Mouse (Mus musculus): ENCODE measurements around the gene Sox6.

Gene Sox6

DNA sequence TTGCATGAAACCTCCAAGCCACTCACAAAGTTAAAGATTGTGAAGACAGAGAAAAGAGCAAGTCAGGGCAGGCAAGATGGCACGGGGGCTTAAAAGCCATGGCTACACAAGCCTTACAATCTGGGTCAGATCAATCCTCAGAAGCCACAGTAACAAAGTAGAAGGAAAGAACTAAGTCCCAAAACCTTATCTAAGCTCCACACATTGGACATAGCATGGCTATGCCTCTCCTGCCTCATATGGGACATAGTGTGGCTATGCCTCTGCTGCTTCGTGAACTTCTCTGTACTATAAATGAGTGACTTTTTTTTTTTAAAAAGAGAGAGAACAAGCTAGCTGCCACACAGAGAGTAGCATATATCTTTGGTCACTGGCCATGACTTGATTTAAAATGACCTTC, 471.8 kb downstream of the Sox6 start:
- in situ Hi-C loops (cut with MboI, MseI): no loop called here

DNA sequence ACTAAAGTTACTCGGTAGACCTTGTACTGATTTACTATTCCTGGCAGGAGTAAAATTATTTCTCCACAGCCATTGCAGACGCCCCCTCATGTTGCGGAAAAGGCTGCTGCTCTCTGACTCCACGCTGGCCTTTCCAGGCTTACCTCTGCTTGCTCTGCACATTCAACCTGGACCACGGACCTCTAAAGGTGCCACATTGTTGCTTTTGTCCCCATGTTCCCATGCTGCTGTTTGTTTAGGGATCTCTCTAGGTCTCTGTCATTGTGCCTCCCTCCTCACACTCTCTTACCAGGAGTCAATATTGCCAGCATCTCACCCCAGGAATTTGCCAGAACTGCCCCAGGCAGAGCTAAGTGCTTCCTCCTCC, 473.6 kb downstream of the Sox6 start:
- in situ Hi-C loops (cut with MboI, MseI): no loop called here

DNA sequence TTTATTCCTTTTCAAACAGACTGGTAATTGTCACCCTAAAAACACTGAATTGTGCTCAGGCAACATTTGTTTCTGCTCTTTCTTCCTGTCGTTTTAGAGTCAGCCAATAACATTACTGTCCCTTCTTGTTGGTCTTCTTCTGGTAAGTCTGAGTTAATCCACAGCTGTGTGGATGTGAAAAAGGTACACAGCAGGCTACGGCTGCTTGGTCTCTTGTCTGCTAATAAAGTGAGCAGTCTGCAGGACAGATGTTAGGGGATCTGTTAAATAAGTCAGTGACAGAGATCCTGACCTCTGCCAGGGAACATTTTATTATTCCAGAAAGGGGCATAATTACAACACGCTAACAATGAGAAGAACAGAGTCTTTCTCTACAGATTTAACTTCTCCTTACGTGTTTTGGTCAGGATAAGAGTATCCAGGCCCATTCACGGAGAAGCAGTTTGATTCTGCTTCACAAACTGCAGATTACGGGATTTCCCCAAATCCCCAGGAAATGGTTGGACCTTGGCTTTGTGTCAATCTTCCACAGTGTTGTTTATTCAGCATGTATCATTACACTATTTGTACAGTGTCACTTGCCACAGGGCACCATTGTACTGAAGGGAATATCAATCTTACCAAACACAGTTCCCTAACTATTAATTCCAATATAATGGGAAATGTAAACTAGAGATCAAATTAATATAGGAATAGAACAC, 474.1 kb downstream of the Sox6 start:
- in situ Hi-C loops (cut with MboI, MseI): no loop called here

DNA sequence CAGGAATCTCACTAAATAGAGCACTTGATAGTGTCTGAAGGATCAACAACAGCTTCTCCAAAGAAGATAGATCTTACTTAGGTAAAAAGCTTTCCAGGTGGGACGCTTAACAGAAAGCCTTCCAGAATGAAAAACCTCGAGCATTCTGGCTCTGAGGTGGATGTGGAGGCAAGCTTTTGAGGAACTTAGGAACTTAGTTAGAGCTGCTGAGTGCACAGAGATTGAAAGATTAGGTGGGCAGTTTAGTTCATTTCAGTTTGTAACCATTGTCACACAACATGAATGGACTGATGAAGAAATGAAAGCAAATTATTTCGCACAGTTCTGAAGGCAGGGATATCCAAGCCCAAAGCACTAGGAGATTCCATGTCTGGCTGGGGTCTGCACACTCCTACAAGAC, 481.9 kb downstream of the Sox6 start:
- in situ Hi-C loops (cut with MboI, MseI): no loop called here

DNA sequence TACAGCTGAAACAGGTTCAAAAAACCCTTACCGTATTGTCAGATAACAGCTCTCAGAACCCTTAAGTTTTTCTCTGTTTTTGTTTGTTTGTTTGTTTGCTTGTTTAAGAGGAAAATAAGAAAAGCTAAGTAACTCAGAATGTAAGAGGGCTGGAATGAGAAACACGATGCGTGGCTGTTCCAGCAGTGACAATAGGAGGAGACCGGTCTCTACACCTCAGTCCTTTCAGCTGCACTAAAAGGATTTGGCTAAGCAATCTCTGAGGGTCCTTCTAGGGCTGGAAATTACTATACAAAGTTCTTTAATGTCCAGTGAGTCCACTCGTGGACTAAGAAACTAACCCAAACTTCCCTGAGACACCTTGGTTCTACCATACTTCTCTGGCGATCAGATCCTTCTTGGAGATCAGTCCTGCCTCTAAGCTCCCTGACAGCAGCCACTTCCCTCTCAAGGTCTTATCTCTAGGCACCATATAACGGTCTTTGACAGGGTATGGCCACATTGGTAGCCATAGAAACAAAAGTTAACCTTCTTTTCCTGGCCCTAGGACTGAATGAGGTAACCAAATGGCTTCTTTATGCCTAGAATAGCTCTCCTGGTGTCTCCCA, 488.3 kb downstream of the Sox6 start:
- in situ Hi-C loops (cut with MboI, MseI): no loop called here

DNA sequence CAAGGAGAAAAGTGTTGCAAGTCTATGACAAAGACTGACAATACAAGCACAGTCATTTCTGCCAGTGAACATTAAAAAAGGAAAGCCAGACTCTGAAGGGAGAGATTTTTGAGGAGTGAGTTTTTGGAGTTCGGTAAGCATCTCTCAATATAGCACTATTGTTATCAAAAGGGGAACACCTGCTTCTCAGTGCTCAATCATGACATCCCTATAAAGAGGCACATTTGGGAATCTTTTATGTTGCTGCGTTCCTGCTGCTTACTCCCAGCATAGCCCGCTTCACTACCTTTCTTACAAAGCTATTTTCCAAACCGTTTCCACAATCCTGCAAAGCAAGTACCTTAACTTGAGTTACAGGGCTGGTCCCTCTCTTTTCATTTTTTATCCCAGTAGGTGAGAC, 488.9 kb downstream of the Sox6 start:
- in situ Hi-C loops (cut with MboI, MseI): no loop called here

DNA sequence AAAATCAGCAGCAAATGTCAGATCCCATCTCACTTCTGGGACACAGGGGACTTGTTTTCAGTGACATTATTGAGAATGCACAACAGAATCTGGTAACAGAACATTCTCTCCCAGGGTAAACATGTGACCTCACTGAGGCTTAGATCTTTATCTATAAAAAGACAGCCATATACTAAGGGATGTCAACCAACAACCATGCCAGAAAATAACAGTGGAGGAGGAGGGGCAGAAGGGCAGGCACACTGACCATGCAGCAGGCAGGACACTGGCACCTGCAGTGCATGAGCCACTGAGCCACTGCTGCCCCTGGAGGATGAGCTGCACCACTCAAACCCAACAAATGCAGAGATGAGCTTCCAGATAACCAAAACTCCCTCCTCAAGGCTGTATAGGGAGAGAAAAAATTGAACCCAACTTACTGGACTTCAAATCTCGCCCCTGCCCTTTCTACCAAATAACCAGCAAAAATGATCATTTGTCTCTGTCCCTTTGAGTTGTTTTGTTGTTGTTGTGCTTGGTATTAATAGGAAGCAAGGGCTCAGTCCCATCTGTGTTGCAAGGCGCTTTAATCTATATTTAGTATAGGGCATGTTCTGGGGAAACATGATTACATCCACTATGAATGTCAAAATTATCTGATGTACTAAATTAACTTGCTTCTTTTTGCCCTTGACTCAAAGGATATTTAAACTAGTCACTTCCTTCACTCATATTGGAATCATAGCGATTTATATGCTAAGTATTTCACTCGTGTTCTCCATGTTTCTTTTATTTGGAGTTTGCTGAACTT, 492.8 kb downstream of the Sox6 start:
- in situ Hi-C loops (cut with MboI, MseI): no loop called here

DNA sequence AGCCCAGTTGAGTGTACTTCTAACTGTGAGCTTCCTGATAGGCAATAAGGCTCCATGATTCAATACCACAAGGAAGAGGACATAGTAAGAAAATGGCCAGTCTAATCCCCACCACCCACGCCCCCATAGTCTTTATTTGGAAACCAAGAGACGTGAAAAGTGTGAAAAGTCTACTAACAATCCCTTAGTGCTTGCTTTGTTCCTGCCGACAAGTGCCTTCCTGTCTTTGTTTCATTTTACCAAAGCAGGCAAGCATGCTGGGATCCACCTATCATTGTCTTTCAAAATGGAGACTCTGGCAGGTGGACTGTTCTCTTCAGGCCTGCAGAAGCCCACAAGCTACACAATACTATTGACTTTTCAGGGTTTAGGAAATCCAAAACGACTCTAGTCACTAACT, 495.0 kb downstream of the Sox6 start:
- in situ Hi-C loops (cut with MboI, MseI): no loop called here

DNA sequence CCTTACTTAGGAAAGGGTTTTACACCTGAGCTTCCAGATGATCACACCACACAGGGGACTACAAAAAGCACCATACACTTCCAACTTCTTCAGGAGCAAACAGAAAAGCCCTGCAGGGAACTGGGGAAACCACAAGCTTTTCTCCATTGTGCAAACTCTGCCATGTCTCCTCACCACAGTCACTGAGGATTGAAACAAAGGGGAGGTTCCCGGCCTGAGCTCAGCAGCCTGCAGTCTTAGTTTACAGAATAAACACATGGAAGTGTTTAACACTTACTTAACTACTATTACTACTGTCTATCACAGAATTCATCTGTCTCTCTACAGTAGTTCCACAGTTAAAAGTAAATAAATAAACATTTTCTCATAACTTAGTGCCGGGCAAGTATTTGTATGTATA, 498.3 kb downstream of the Sox6 start:
- in situ Hi-C loops (cut with MboI, MseI): no loop called here

DNA sequence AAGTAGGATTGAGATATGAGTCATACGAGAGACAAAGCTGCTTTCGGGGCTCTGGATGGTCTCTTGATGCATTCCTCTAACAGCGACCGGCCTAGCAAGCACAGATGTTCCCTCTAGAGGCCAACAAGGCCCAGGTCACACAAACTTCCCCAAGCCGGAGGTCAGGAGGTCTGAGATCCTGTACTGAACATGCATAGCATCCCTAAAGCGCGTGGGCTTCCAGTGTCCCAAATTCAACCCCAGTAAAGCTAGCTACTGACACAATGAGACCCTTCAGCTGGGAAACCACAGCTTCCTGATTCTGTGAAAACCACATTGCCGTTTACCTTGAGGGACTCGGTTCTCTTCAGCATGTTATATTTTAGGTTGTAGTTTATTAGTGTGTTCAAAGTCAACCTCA, 499.6 kb downstream of the Sox6 start:
- in situ Hi-C loops (cut with MboI, MseI): no loop called here

DNA sequence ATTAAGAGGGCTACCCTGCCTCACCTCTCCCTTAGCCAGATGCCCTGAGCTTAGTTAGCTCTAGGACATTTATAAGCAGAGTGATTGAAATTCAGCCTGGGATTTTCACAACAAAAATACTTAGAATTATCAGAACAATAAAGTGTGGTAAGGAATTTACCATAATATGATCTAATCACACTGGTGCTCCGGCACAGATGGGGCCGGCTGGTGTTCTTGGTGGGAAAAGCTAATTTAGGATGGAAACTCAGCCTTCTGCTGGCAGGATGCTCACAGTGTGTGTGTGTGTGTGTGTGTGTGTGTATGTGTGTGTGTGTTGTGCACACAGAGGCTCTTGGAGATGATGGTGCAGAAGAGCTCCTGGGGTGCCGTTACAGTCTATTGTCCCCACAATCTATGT, 501.0 kb downstream of the Sox6 start:
- in situ Hi-C loops (cut with MboI, MseI): no loop called here

DNA sequence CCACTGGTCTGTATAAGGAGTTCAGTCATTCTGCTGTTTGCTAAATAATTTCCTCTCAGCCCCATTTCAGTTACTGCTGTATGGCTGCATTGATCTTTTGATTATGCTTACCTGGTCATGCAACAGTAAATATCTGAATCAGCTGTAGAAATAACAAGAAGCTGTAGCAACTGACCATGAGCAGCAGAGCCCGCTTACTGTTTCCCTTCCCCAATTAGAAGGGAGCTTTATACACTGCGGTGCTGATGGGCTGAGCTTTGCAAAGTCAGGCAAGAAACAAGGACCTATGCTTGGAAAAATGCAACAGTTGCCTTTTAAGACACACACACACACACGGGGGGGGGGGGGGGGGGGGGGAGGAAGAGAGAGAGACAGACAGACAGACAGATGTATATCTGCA, 502.1 kb downstream of the Sox6 start:
- in situ Hi-C loops (cut with MboI, MseI): no loop called here

DNA sequence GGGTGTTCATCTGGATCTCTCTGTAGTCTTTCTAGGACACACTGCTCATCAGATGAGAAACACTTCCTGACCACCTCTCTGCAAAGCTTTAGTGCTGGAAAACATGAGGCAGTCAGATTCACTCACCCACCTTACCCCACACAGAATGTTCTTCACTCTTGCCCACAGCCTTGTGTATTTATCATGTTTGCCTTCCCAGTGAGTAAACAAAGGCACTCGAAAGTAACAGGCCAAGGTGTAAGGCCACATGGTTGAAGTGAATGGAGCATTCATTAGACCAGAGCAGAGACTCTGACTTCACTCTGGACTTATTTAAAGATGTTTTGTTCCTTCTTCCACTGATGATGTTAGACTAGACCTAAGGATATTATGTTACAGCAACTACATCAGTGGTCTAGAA, 506.7 kb downstream of the Sox6 start:
- in situ Hi-C loops (cut with MboI, MseI): no loop called here

DNA sequence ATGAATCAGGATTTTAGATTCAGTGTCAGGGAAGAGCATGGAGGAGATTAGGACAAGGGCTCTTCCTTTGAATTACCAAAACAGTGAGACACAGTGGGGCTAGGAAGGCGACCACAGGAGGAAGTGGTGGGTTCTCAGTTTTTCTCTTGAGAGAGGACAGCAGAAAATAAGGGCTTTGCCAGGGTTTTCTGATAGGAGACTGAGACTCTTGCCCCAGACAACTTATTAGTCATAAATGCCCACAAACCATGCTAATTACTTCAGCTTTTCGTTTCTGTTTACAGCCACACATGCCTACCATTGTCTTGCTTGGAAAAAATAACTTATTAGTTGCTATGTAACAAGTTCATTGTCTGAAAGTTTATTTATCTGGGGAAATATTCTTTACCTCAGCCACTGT, 507.4 kb downstream of the Sox6 start:
- in situ Hi-C loops (cut with MboI, MseI): no loop called here

DNA sequence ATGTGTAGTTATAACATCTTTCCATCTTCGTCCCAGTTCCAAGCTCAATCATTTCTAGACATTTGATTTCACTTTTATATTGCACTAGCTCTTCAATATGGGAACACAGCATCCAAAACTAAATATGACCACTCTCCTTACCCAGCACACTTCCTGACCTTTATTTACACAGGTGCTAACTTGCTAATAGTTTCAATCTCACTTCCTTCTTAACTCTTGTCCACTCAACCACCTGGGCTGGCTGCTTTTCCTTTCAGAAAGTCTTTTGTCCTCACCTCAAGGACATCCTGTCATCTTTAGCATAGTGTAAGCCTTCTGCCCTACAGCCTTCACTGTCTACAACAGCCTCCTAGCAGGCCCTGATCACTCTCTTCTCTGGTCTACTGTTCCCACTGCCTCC, 520.9 kb downstream of the Sox6 start:
- in situ Hi-C loops (cut with MboI, MseI): no loop called here

DNA sequence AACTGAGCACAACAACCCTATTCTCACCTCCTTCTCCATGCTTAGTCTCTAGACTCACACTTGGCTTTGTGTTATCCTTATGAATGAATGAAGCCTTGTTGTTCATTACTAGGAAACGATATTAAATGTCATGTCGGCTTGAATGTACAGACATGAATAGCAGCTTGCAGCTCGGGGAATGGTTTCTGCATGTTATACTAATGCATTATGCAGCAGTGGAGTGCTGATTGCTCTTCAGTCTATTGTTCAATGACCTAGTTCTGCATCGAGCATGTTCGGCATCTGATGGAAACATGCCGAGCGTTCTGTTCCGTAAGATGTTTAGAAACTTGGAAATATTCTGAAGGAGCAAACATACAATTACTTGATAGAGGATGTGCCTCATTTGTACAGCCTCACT, 524.9 kb downstream of the Sox6 start:
- in situ Hi-C loops (cut with MboI, MseI): no loop called here

DNA sequence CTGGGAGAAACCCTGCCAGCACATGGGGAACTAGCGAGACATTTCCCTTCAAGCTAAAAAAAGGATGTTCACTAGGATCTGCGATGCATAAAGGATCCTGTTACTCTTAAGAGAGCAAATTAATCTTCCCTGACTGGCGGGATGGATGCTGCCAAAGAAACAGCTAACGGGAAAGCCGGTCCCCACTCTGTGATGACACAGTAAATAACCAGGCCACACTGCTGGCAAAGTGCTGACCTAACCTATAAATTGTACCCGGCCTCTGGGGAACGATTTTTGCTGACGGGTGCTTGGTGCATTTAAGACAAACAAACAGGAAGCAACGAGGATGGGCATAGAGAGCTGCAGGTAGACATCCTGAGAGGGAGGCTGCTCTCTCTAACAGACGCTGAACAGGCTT, 526.8 kb downstream of the Sox6 start:
- in situ Hi-C loops (cut with MboI, MseI): no loop called here

DNA sequence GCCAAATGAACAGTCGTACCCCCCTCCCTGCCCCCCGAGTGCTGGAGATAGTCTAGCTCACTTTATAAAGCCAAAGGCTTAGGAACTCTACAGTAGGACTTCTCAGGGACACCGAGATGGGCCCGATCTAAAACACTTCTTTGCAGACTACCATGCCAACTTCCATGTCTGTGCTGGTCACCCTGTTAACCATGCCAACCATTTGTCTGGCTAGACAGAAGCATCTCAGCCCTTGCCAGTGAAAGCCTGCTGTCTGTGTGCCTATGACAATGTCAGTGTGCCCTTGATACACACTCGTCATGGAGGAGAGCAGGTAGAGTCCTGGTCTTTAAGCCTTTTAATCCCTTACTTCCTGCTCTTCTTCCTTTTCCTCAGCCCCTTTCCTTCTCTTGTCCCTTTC, 527.5 kb downstream of the Sox6 start:
- in situ Hi-C loops (cut with MboI, MseI): no loop called here

DNA sequence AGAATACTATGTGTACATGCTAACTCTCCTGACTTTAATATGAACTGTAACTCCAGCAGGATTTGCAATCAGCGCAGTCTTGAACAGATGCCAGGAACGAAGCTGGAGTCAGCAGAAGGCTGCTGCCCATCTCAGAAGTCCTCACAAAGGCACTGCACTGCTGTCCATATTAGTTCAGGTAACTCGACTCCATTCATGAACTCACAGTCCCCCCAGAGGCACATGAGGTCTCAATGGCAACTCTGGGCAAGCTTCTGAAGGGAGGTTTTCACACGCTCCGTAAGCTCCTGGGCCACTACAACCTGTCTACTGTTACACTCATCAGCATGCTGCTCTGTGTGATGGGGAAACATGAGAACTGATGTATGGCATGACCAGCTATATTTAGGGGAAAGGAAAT, 528.6 kb downstream of the Sox6 start:
- in situ Hi-C loops (cut with MboI, MseI): no loop called here

DNA sequence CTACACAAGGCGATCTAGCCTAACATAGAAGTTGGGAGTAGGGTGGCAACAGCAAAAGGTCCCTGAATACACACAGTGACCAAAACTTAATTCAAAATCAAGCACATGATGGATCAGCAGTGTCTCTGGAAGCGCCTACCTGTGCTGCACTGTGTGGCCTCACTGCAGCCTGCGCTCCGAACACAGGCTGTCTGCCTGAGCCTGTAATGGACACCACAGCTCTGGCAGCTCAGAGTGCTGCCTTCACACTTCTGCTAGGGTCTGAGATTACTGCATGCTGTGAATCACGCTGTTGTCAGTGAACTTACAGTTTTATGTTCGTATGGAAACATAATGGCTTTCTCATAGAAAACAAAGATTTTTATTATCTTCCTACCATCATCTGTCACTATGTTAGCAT, 532.2 kb downstream of the Sox6 start:
- in situ Hi-C loops (cut with MboI, MseI): no loop called here

DNA sequence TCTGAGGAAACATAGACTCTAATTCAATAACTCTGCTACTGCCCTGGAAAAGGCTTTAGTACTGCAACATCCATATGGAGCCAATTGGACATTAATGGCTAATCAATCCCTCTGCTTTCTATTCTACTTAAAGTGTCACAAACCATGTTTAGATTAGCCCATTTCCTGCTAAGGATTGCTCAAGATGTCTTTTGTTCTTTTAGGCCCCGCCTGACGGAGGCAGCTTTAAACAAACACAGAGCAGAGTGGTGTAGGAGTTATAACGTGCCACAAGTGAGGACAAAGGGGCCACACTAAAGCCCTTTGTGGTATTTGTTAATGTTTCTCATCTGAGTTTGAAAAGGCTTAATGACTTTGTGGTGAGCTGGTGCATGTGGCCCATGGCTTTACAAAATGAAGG, 537.1 kb downstream of the Sox6 start:
- in situ Hi-C loops (cut with MboI, MseI): no loop called here

DNA sequence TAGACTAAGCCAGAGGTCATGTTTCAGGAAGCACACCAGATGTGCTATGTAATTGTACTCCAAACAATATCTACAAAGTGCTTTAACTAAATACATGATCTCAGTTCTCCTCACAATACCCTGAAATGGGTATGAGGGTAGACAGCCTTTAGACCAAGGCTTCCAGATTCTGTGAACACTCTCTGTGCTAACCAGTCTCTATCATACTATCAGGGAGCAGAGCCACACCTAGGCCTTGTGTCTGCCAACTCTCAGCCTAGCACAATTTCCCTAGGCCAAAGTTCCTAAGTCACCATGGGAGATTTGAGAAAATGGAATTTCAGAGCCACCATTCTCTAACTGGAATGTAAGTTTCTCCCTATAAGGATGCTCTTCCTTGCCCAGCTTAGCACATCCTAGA, 537.8 kb downstream of the Sox6 start:
- in situ Hi-C loops (cut with MboI, MseI): no loop called here

DNA sequence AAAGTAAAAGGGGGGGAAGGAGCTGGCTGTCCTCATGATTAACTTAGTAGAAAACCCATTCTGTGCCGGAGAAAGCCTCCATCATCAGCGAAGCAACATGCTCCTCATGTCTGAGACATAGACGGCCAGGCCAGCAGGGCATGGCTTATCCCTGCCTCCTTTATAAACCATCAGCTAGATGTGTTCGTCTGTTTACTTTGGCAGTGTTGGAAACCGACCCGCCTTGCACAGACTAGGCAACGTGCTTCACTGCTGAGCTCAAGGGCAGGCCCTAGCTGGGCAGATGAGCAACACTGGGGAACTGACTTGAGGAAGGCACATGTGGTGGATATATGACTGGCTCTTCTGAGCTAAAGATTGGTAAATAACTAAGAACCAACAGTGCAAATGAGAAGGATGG, 538.4 kb downstream of the Sox6 start:
- in situ Hi-C loops (cut with MboI, MseI): no loop called here
